Mouse (Mus musculus) spleen, adult 2 months (tissue): ENCODE measurements around the gene Sema4b.

Experiments used
- CTCF ChIP-seq: fragments of 200-500 bp; IDR thresholded peaks from 2 replicates; pipeline ENCODE4 v1.5.1; 2011; ENCODE audit warnings: mild to moderate bottlenecking, inconsistent platforms; ENCODE audit not compliant: insufficient read depth, insufficient read length, insufficient replicate concordance; ENCODE audit errors: extremely low read depth
- POLR2A ChIP-seq: fragments of 200-500 bp; IDR thresholded peaks from 2 replicates; pipeline ENCODE4 v1.6.1; 2011; ENCODE audit warnings: low read depth, low read length, inconsistent platforms

GRCm38 (mm10) chr7:80257706-80258105 lies 71.1 kb downstream of the Sema4b start:
- no peak for TF ChIP-seq CTCF
- no peak for TF ChIP-seq POLR2A
